Mouse (Mus musculus): ENCODE data around the gene Adam12.

The Adam12 gene

DNA sequence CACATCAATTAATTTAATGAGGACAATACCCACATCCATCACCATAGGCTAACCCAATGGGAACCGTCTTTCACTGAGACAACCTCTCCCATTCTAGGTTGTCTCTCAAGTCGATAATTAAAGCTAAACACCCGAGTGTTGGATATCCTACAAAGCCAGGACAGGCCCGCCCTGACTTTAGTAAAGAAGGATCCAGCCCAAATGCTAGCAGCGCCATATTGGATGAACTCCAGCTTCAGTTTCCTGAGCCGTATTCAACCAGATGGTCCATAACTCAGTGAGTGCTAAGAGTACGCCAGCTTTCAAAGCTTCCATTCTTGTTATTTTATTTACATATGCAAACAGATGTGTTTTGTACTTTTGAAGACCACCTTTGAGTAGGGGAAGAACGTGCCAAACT, 81.6 kb downstream of the Adam12 start:
- no peak for DNase-seq (ENCODE audit: low read depth, low spot score)

DNA sequence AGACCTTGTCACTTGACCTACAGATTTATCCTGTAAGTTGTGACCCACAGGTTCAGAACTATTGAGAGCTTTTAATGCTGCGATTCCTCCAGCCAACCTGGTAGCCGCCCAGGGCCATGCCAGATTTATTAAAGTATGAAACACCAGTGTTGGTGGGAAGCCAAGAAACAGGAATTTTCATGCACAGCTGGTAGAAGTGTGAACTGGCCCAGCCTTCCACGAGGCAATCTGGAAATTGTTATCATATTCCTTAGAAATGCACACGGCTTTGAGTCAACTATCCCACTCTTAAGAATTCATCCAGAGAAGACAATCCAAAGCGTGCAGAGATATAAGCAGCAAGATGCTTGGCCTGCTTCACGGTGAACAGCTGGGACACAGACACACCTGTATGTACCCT, 82.6 kb downstream of the Adam12 start:
- no peak for DNase-seq (ENCODE audit: low read depth, low spot score)

DNA sequence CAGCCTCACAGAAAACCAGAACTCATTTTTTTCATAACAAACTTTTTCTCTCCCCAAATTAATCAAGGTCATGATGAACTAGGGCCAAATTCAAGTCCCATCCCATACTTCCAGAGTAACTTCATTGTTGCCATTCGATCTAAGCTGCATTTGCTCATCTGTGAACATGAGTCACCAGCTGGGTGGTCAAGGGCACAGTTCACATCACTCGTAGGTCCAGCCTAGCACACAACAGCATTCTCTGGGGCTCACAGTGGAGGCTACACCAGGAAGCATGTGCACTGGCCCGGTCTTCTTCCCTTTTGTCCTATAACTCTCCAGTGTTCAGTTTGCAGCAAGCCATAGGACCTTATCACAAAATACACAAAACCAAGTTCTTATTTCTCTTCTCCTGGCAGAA, 84.4 kb downstream of the Adam12 start:
- DNase-seq (ENCODE audit: low read depth, low spot score) = no peak

DNA sequence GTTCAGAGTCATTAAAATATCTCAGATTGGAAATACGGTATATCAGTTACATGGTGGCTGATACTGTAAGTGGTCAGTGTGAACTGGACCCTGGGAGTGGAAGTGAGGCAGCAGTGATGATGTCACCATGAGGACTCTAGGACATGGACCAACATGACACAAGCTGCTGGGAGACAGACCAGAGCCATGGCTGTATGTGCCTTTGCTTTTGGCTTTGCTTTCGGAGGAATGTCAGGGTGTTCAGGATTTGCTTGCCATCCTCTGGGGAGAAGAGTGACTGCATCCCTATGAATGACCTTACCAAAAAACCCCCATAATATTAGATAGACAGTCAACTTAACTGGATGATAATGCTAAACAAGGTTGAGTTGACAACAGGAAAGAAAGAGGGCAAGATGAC, 85.1 kb downstream of the Adam12 start:
- no peak for DNase-seq (ENCODE audit: low read depth, low spot score)

DNA sequence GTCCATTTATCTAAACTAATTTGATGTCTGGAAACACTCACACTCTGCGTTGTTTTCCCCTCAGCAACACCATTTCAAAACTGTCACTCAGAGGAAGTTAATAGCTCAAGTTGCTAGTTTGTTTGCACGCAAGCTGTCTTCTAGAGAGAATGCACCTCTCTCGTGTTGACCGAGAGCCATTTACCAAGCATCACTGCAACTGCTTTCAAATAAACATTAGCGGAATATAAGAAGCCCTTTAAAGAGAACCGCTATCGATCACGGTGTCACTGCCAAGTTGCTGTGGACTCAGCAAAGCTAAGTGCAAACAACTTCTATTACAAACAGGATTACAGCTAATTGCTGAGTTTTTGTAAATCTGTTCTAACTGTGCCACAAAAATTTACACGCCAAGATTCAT, 87.8 kb downstream of the Adam12 start:
- no peak for DNase-seq (ENCODE audit: low read depth, low spot score)

DNA sequence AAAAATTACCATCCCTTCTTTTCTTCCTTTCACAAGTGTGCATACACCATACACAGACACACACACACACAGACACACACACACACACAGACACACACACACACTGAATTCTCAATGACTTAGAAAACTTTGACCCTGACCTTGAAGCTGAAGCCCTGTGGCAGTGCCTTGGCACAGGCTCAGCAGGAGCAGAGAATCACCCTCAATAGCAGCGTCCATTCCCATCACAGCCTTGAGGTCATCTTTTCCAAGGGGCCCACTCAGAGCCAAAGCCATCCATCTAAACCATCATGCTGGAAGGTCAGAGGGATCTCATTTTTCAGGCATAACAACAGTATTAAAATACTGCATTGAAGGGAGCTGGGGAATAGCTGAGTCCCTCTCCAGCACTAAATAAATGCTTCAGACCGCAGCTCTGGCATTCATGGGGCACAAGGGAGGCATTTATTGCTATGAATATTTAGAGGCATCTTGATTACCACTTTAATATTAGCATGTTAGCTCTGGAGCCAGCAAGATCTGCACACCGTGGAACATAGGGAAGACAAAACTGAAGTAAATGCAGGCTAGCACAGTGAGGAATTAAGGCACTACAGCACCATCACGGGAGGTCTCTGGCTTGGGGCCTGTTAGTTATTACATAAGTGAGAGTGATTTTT, 92.5 kb downstream of the Adam12 start:
- DNase-seq (ENCODE audit: low read depth, low spot score) = no peak

DNA sequence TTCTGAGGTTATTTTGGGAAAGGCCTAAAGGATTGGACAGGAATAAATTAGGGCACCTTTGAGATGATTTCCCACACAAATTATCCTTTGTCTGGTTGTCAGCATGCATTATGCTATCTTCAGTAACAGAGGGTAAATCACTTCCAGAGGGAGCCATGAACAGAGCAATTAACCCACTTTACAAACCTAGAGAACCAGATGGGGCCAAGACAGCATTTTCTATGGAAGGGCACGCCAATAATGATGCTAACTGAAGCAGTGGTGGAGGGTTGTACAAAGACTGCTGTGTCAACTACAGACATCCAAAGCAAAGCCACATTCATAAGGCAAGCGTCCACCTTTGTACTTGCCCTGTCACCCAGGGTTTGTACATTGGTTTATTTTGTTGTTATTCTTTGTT, 99.6 kb downstream of the Adam12 start:
- no peak for DNase-seq (ENCODE audit: low read depth, low spot score)

DNA sequence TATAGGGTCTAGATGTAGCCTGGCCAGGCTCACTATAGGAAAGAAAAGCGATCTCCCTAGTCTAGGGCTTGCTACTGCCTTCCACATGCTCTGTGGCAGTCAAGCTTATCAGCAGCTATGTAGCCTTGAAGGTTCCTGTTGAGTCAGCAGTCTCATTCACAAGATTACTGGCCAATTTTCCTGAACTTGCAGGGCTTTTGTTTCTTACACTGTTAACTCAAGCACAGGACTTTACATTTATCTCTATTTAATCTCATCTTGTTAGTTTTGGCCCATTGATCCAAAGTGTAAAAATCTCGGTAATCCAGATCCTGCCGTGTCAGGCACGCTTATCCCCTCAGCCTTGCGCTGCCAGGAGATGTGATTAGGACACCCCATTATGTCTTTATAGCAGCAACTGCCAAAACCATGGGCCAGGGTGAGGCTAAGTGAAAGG, 103.8 kb downstream of the Adam12 start:
- DNase-seq (ENCODE audit: low read depth, low spot score) = no peak

DNA sequence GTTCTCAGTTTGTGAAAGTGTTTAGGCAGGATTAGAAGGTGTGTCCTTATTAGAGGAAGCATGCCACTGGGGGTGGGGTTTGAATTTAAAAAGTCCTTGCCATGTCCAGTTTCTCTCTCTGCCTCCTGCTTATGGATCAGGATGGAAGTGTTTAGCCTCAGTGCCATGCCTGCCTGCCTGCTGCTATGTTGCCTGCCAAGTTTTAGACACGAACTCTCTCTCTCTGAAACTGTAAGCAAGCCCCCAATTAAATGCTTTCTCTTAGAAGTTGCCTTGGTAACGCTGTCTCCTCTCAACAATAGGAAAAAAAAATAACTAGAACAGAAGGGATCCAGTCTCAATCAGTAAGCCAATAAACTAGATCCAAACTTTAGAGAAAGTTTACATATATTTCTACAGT, 110.5 kb downstream of the Adam12 start:
- DNase-seq (ENCODE audit: low read depth, low spot score) = no peak

DNA sequence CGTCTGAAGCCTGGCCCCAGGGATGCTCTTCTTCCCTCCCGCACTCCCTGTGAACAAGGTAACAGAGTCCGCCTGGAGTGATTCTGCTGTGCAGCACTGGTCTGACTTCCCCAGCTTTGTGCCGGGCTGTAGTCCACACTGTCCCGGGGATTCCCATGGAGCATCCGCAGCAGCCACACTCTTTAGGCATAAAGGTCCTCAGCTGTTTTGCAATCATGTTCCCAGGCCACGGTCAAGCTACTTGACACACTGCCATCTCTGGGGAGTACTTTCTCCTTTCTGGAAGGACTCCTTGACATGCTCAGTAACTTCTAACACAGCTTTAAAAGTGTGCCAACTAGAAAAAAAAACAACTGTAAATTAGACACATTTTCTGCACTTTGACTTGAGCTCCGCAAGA, 116.5 kb downstream of the Adam12 start:
- DNase-seq (ENCODE audit: low read depth, low spot score) = no peak

DNA sequence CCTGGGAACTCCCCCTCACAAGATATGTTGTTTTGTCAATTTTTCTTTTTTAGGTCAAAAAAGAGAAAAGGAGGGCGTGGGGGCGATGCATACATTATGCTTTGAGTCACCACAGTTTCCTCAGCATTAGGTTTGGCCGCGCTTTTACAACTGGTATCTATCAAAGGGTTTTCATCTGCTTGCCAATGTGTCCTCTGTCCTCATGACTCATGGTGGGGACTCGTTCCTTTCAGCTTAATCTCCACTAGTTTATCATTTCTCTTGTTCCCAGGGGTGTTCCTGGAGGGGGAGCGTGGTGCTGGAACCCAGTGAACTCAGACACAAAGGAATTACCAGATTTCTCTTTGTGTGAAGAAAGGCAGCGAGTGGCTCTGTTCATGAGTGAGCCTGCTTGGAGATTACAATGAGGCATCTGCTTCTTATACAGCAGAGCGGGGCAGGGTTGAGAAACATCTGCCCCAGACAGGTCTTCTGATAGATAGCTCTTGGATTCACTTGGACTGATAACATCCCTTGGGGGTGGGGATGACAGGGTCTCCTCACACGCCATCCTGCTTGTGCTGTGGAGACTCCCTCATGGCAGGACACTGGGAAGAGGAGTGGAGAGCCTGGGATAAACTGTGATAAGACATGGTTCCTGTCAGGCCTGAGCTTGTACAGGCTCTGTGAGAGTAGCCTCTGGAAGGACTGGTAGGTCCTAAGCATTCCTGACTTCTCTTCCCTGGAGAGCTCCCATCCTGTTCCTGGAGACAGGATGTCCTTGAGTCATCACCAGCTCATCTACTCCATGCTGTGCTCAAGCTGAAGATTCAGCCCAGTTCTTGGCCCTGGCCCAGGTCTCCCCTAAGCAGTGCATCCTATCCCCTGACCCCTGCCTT, 117.4 kb downstream of the Adam12 start:
- no peak for DNase-seq (ENCODE audit: low read depth, low spot score)

DNA sequence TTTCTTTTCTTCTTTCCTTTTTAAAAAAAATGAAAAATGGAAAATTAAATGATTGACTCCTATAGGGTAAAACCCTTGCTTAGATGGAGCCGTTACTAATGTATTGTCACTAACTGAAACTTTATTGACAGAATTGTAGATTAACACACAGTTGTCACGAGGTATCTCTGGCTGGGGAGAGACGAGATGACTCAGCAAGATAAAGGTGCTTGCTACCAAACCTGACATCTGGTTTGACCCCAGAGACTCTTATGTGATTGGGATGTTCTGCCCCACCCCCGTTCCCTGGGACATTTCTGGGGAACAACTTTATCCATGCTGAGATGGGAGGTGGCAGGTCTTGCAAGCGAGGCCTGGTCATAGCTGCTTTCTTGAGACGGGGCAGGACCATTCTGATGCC, 118.1 kb downstream of the Adam12 start:
- DNase-seq (ENCODE audit: low read depth, low spot score) = peak; percentile 11

DNA sequence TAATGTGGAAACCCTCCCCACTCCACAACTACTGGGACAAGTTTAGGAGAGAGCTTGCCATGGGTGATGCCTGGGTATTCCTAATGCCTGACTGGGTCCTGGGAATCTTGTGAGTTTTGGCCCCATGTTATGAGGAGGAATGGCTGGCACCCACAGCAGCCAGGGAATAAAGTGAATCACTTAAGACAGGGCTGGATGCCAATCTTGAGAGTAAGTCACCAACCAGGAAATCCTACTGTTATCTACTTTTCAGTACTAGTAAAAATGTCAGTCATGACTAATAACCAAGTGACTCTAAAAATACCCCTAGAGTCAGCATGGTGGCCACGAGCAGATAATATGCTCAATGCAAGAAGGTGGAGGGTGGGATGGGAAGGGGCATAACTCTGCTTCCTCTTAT, 121.8 kb downstream of the Adam12 start:
- no peak for DNase-seq (ENCODE audit: low read depth, low spot score)

DNA sequence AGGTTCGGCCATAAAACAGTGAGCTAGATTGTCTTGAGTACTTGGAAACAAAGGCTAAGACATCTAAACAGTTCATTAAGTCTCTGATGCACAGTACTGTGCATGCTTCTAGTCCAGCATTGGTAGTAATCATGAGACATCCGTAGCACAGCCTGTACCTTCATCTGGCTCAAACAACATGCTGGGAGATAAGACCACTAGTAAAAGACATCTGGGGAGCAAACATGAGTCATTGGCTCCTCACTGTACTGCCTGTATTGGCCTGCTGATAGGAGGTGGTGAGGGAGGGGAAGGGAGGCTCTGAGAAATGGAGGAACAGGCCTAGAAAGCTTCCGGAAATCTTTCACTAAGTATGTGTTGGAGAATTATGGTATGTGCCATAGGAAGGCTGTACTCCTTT, 124.1 kb downstream of the Adam12 start:
- no peak for DNase-seq (ENCODE audit: low read depth, low spot score)

DNA sequence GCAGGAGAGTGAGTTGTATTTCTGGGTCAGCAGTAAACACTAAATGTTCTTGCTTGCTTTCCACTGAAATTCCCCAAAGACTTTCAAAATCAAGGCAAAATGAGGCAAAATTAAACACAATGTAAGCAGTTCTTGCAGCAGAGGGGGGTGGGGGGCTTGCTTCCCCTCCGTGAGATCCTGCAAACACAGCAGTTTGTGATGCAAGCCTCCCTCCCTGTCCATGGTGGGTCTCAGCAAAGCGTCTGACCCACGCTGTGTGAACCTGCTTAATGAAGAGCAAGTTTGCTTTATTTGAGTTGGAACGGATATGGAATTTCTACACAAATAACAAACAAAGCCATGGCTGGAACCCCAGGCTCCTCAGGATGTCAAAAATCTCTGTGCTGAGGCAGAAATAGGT, 132.9 kb downstream of the Adam12 start:
- no peak for DNase-seq (ENCODE audit: low read depth, low spot score)

DNA sequence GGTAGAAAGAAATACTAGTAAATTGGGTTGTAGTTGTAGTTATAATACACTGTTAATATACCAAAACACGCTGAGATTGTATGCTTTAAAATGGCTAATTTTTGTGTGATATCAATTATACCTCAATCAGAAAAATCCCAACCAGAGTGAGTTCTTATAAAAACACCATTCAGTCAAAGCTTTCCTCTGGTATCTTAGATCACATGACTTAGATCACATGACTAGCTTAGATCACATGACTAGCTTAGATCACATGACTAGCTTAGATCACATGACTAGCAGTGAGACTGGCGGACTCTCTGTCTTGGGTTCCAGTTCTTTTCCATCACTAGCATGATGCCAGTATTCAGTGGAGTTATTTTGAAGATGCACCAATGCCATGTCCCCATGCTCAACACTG, 134.1 kb downstream of the Adam12 start:
- no peak for DNase-seq (ENCODE audit: low read depth, low spot score)

DNA sequence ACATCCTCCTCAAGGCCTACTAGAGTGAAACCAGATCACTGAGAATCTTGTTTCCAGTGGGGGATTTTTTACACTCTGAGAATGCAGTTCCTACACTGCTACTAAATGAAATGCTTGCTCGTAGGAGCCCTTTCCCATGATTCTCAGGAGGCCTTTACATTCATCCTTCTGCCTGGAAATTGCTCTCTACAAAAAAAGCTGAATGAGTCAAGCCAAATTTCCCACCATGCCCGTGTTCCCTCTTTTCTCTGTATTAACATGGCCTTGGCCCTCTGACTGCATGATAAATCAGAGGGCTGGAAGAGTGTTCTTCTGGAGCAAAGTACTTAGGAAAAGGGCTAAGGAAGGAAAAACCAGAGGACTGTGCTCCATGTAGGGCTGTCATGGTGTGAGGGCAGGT, 138.1 kb downstream of the Adam12 start:
- no peak for DNase-seq (ENCODE audit: low read depth, low spot score)

DNA sequence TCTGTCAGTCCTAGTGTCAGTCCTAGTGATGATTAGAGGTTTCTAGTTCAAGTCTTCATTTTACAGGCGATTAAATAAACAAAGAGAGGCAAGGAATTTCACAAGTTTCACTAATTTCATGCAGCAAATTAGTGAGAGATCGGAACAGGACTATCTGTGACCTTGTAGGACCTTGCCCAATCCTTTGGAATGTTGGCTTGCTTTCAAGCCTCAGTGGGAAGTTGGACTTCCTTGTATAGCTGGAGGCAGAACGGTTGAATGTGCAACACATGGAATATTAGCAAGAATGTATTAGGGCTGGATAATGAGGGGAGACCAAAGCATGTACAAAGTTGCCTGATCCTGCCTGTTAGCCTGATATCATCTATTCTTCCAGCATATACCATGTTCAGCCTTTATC, 141.2 kb downstream of the Adam12 start:
- DNase-seq (ENCODE audit: low read depth, low spot score) = no peak

DNA sequence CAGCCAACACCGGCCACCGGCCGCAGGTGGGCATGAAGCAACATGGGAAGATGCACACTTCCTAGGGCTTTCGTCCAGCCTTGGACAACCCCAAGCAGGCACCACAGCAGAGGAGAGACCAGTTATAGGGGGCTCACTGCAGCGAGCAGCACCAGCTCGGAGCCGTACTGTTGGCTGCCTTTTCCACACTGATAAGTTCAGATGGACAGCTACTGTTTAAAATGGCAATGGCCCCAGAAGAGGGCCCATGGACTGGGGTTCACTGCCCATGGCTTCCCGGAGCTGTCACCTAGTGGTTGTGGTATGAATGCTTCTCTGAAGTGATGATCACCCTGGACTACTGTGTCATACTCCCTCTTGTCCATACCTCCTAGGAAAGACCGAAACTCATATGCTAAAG, 141.7 kb downstream of the Adam12 start:
- DNase-seq (ENCODE audit: low read depth, low spot score) = no peak

DNA sequence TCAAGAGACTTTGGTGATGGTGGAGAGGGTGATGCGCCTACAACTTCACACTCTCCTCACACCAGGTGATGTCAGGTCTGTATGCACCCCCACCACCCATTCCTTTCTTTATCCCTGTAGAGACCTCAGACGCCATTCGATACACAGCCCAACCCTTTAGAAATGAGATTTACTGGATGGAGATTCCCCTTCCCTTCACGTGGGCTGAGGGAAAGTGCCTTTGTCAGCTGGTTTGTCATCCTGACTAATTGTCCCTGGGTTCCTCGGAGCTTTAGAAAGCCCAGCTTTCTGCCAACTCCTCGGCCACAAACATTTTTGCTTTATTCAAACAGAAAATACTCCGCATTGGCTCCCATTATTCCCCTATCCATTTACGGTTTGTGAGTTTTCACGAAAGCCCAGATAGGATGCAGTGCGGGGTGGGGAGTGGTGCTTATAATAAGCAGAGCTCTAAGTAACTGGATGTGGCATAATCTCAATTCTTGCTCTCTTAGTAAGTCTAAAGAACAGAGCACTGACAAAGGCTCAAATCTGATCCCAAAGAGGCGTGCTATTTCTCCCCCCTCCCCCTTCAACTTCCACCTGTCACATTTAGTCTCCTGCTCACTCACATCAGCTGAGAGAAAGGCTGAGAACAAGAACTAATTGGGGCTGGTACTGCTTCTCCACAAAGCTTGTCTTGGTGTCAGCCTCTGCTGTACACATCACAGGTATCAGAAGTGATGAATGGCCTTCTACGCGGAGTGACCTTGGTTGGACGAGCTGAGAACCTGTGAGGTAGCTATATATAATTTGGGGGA, 143.2 kb downstream of the Adam12 start:
- no peak for DNase-seq (ENCODE audit: low read depth, low spot score)

DNA sequence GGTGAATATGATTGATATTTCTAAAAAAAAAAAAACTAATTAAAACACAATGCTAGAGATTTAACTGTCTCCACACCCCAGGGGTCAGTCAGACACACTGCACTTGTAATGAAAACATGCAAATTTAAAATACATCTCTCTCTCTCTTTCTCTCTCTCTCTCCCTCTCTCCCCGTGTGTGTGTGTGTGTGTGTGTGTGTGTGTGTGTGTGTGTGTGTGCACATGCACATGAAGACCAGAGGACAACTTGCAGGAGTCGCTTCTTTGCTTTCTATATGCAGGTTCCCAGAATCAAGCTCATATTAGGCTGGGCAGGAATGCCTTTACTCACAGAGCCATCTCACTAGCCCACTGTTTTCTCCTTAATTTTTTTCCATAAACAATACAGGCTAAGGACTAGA, 146.6 kb downstream of the Adam12 start:
- no peak for DNase-seq (ENCODE audit: low read depth, low spot score)

DNA sequence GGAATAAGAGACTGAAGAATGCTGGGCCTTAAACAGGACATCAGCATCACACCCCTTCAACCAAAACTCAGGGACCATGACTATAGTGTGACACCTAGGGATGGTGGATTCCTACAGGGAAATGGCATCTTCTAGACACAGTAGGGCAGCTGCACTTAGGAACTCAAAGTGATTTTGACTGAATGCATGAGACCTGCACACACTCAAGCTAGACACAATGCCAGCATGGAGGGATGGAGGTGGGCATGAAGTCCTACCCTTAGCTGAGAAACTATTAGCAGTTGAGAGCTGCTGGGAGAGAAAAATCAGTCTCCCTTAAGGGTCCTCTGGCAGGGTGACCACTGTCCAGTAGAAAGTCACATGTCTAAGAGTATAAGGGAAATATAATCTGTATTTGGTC, 147.0 kb downstream of the Adam12 start:
- no peak for DNase-seq (ENCODE audit: low read depth, low spot score)

Data from R1 (cell line).